Mouse (Mus musculus) liver, embryonic 14.5 days (tissue): ENCODE measurements around the gene Dnah14. TPM values are rescaled to one million over a fixed set of nuclear protein-coding genes. Genes with fewer than 3 reads are reported as not detected.

Experiments
- ATAC-seq: fragments of 200-750 bp; cut with Nextera tagmentation; 2 replicates; pipeline ENCODE4 v1.8.0; 2017; ENCODE audit warnings: moderate number of reproducible peaks, mild to moderate bottlenecking, moderate library complexity; ENCODE audit not compliant: insufficient read depth
- DNase-seq, 3 experiments: peaks; one replicate each; pipeline ENCODE4 v3.0.0-alpha.2; 2012 to 2013; ENCODE audit warnings: low read depth in 3 of 3, low spot score in 3 of 3
- H3K27ac ChIP-seq: fragments of 300-500 bp; sonication (generic); 2 replicates; pipeline ENCODE4 v1.5.1; 2014; ENCODE audit warnings: moderate library complexity, mild to moderate bottlenecking, control low read depth, inconsistent platforms
- H3K27me3 ChIP-seq: fragments of 300-500 bp; sonication (generic); 2 replicates; pipeline ENCODE4 v1.6.1; 2014; ENCODE audit warnings: mild to moderate bottlenecking, low read length, moderate library complexity; ENCODE audit not compliant: control insufficient read depth, insufficient read depth
- H3K36me3 ChIP-seq: fragments of 300-500 bp; sonication (generic); replicated peaks from 2 replicates; pipeline ENCODE4 v1.6.1; 2014; ENCODE audit warnings: low read depth; ENCODE audit not compliant: control insufficient read depth, insufficient read depth
- H3K4me1 ChIP-seq, 2 experiments: fragments of 200-500 bp in 1 of 2; fragments of 300-500 bp in 1 of 2; sonication (generic) in 1 of 2; replicated peaks; 2 replicates each; pipeline ENCODE4 v1.6.1; 2012 to 2014; ENCODE audit warnings: antibody characterized with exemption in 1 of 2, inconsistent platforms in 1 of 2, low read length in 1 of 2; ENCODE audit not compliant: control insufficient read depth in 2 of 2, insufficient read depth in 2 of 2
- H3K4me2 ChIP-seq: fragments of 300-500 bp; sonication (generic); 2 replicates; pipeline ENCODE4 v1.6.1; 2014; ENCODE audit warnings: low read depth, mild to moderate bottlenecking, control low read depth, moderate library complexity
- H3K4me3 ChIP-seq, 2 experiments: fragments of 200-500 bp in 1 of 2; fragments of 300-500 bp in 1 of 2; sonication (generic) in 1 of 2; 2 replicates each; pipeline ENCODE4 v1.5.1; 2012 to 2014; ENCODE audit warnings: low read depth in 2 of 2, low read length in 2 of 2, mild to moderate bottlenecking in 2 of 2, control low read depth in 1 of 2, inconsistent platforms in 1 of 2, moderate library complexity in 1 of 2; ENCODE audit not compliant: insufficient read depth in 1 of 2
- H3K9ac ChIP-seq: fragments of 300-500 bp; sonication (generic); replicated peaks from 2 replicates; pipeline ENCODE4 v1.6.1; 2014; ENCODE audit warnings: mild to moderate bottlenecking, control low read depth, moderate library complexity
- H3K9me3 ChIP-seq: fragments of 300-500 bp; sonication (generic); 2 replicates; pipeline ENCODE4 v1.6.1; 2016; ENCODE audit warnings: low read length, mixed read lengths; ENCODE audit not compliant: control insufficient read depth
- CTCF ChIP-seq: IDR thresholded peaks from 2 replicates; pipeline ENCODE4 v1.5.1; 2016; ENCODE audit warnings: antibody characterized with exemption, low read depth, control low read depth
- EP300 ChIP-seq: IDR thresholded peaks from 2 replicates; pipeline ENCODE4 v1.6.1; 2016; ENCODE audit warnings: antibody characterized with exemption, low read depth
- WGBS: fragments of 180-500 bp; shearing (Covaris S2); extraction: QIAGEN DNeasy Blood & Tissue Kit; methylation state at CpG from one replicate; pipeline ENCODE4 v1.1.7; 2014; ENCODE audit not compliant: insufficient replicate concordance; 5-methylcytosine and 5-hydroxymethylcytosine counted together
- polyA plus RNA-seq, 2 experiments: library from polyadenylated mRNA; depleted of rRNA in 1 of 2; stranded (reverse) in 1 of 2; unstranded in 1 of 2; fragments of >200 nt; fragmentation: Nextera tagmentation in 1 of 2; extraction: Ambion mirVana in 1 of 2; gene quantifications; 2 replicates each; pipeline versions ENCODE4 v1.2.1 to v1.2.3; 2012 to 2014

The Dnah14 gene
- polyA plus RNA-seq, 2 experiments = 0.03 to 5.0 TPM

DNA sequence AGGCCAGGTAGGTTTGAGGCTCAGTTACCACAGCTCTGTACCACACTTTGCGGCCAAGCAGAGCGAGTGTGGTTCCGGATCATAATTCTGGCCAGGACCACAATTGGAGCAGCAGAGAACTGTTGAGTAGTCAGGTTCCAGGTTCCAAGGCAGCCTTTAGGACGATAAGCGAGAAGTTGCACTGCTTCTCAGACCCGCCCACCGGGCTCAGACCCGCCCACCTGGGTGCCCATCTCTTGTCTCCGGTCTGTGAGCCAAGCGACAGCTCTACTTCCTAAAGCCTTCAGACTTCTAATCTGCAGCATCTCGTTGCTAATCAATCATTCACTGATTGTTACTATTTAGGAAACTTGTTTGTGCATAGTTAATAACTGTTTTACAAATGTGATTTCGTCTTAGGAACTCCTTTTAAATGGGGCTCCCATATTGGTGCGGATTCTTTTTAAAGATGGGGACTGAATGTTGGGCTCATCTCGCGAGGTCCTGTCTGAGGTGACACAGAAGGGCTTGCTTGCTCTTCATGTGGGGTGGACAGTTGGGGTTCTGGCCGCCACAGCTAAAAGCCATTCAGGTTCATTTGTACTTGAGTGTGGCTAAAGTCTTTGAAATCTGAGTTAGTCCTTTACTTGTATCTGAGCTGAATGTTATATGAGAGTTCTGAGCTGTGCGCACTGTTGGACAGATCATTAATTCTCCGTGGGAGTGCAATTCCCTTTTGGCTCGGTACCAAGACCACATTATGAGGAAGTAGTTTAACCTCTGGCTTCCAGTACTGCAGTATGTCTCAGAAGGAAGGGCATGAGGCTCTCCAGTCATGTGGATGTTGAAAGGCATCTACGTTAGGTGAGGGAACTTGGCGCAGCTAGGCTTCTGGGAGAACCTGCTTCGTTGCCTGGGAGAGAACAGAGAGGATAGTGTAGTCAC lies 36.3 kb upstream of the Dnah14 start:
- 0 out of 4 replicates have a peak, but pooled peaks cover 0 to 1% of the 10 kb centered on the region in 2 experiments for H3K4me1 ChIP-seq
- no peaks in the 10 kb centered on the region for H3K27me3 ChIP-seq
- DNase-seq (no peak), ATAC-seq (no peak)
- TF ChIP-seq CTCF (no peak), EP300 (no peak)
- 35% methylated on average over 22 of the region's 22 CpGs for WGBS
- H3K9me3 ChIP-seq = no peaks in the 10 kb centered on the region
- H3K4me2 ChIP-seq = no peak overlapping the region
- no peak overlapping the region for H3K4me3 ChIP-seq
- no peaks in the 10 kb centered on the region for H3K36me3 ChIP-seq
- H3K27ac ChIP-seq = no peak overlapping the region
- no peak overlapping the region for H3K9ac ChIP-seq

- DNase-seq (no peak), ATAC-seq (no peak)
- Histone ChIP-seq H3K4me3 (no peak overlapping the region), H3K27me3 (no peaks in the 10 kb centered on the region), H3K9me3 (no peaks in the 10 kb centered on the region), H3K4me1 (no peaks in the 10 kb centered on the region; a peak in 1 of 4 replicates), H3K4me2 (no peak overlapping the region), H3K9ac (no peak overlapping the region), H3K36me3 (no peaks in the 10 kb centered on the region), H3K27ac (no peak overlapping the region)
- TF ChIP-seq EP300 = no peak
- peak; percentile 54 for TF ChIP-seq CTCF
- 55% methylated on average over 5 of the region's 5 CpGs for WGBS
Measured at GRCm38 (mm10) chr1:181543711-181544383, 32.5 kb upstream of the Dnah14 start.

- Histone ChIP-seq H3K9me3 (no peaks in the 10 kb centered on the region), H3K4me1 (no peaks in the 10 kb centered on the region; a peak in 1 of 4 replicates), H3K36me3 (no peaks in the 10 kb centered on the region), H3K27ac (no peak overlapping the region), H3K4me2 (no peak overlapping the region), H3K9ac (no peak overlapping the region), H3K4me3 (no peak overlapping the region), H3K27me3 (no peaks in the 10 kb centered on the region)
- TF ChIP-seq CTCF = peak; percentile 93
- TF ChIP-seq EP300 = no peak
- ATAC-seq = 0 out of 2 replicates have a peak, but pooled peaks have one; percentile 33
- WGBS = 24% methylated on average over 23 of the region's 23 CpGs
- peak; percentile 27 to 44 (median 36) for DNase-seq
Measured at GRCm38 (mm10) chr1:181545044-181545772, 31.2 kb upstream of the Dnah14 start.

DNA sequence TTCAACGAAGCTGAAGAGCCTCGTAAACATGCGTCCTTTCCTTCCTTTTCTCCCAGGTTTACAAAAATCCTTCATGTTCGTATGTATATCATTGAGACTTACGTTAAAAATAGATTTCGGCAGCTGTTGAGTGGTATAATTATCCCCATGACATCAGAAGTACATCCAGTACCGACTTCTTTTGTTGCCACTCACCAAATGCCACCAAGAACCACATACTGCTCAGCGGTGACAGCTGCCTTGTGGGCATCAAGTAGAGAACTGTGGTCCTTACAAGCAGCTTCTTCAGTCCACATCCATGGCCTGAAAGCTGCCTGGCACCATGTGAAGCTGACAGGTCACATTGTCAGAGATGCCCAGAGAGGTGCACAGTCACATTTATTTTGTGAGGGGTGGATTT lies 26.4 kb upstream of the Dnah14 start:
- H3K27ac ChIP-seq = no peak overlapping the region
- H3K9me3 ChIP-seq = no peaks in the 10 kb centered on the region
- H3K36me3 ChIP-seq = no peaks in the 10 kb centered on the region
- no peaks in the 10 kb centered on the region for H3K27me3 ChIP-seq
- no peak for ATAC-seq
- no peaks in the 10 kb centered on the region; a peak in 1 of 4 replicates for H3K4me1 ChIP-seq
- no peak overlapping the region for H3K9ac ChIP-seq
- DNase-seq = no peak
- TF ChIP-seq EP300 (no peak), CTCF (no peak)
- 78% methylated on average over 8 of the region's 8 CpGs for WGBS
- no peak overlapping the region for H3K4me2 ChIP-seq
- no peak overlapping the region for H3K4me3 ChIP-seq

DNA sequence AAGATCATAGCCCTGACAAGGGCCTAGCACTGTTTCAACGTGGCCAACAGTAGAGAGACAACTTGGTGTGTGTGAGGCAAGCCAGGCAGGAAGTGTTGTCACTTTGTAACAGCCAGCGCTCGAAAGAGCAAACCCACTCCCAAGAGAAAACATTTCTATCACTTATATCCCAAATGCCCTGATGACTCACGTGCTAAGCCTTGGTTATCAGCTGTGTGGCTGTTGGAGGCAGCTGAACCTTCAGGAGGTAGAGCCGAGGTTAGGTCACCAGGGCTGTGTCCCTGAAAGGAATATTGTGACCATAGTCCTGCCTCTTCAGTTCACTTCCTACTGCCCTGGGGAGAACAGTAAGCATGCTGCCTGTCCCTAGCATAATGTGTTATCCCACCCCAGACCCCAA lies 25.5 kb upstream of the Dnah14 start:
- no peak overlapping the region for H3K27ac ChIP-seq
- H3K36me3 ChIP-seq = no peaks in the 10 kb centered on the region
- 27% methylated on average over 5 of the region's 5 CpGs for WGBS
- no peak overlapping the region for H3K4me3 ChIP-seq
- no peak for DNase-seq
- no peaks in the 10 kb centered on the region for H3K9me3 ChIP-seq
- H3K27me3 ChIP-seq = no peaks in the 10 kb centered on the region
- TF ChIP-seq CTCF (no peak), EP300 (no peak)
- H3K9ac ChIP-seq = no peak overlapping the region
- no peak for ATAC-seq
- H3K4me2 ChIP-seq = no peak overlapping the region
- H3K4me1 ChIP-seq = no peaks in the 10 kb centered on the region
